Mouse (Mus musculus) lung, postnatal 0 days (tissue): ENCODE results near the gene Clns1a. TPM values are rescaled to one million over a fixed set of nuclear protein-coding genes. Genes with fewer than 3 reads are reported as not detected.

Experiments
- ATAC-seq: fragments of 200-750 bp; cut with Nextera tagmentation; 2 replicates; pipeline ENCODE4 v1.8.0; 2017; ENCODE audit warnings: moderate library complexity
- DNase-seq: peaks from one replicate; pipeline ENCODE4 v3.0.0-alpha.2; 2016; ENCODE audit warnings: low spot score
- H3K27ac ChIP-seq: fragments of 300-500 bp; sonication (generic); 2 replicates; pipeline ENCODE4 v1.5.1; 2014; ENCODE audit warnings: antibody characterized with exemption, mild to moderate bottlenecking, low read length, mixed read lengths
- H3K27me3 ChIP-seq: fragments of 300-500 bp; sonication (generic); replicated peaks from 2 replicates; pipeline ENCODE4 v1.6.1; 2014; ENCODE audit warnings: low read length, mixed read lengths; ENCODE audit not compliant: insufficient read depth
- H3K36me3 ChIP-seq: fragments of 300-500 bp; sonication (generic); 2 replicates; pipeline ENCODE4 v1.6.1; 2014; ENCODE audit warnings: low read length, mixed read lengths; ENCODE audit not compliant: insufficient read depth
- H3K4me1 ChIP-seq: fragments of 300-500 bp; sonication (generic); 2 replicates; pipeline ENCODE4 v1.6.1; 2014; ENCODE audit warnings: antibody characterized with exemption, low read depth, low read length, mixed read lengths; ENCODE audit not compliant: insufficient read depth
- H3K4me2 ChIP-seq: fragments of 300-500 bp; sonication (generic); replicated peaks from 2 replicates; pipeline ENCODE4 v1.6.1; 2014; ENCODE audit warnings: low read depth, mild to moderate bottlenecking, low read length, moderate library complexity, mixed read lengths
- H3K4me3 ChIP-seq: fragments of 300-500 bp; sonication (generic); 2 replicates; pipeline ENCODE4 v1.5.1; 2014; ENCODE audit warnings: low read depth, low read length
- H3K9ac ChIP-seq: fragments of 300-500 bp; sonication (generic); replicated peaks from 2 replicates; pipeline ENCODE4 v1.6.1; 2014; ENCODE audit warnings: low read depth, mild to moderate bottlenecking
- H3K9me3 ChIP-seq: fragments of 300-500 bp; sonication (generic); 2 replicates; pipeline ENCODE4 v1.6.1; 2016; ENCODE audit warnings: low read length, mixed read lengths
- CTCF ChIP-seq: IDR thresholded peaks from 2 replicates; pipeline ENCODE4 v1.5.1; 2016; ENCODE audit warnings: antibody characterized with exemption, mild to moderate bottlenecking
- EP300 ChIP-seq: IDR thresholded peaks from 2 replicates; pipeline ENCODE4 v1.6.1; 2016; ENCODE audit warnings: antibody characterized with exemption, mild to moderate bottlenecking, control low read depth
- WGBS: fragments of 180-500 bp; shearing (Covaris S2); extraction: QIAGEN DNeasy Blood & Tissue Kit; methylation state at CpG from one replicate; pipeline ENCODE4 v1.1.7; 2014; 5-methylcytosine and 5-hydroxymethylcytosine counted together
- polyA plus RNA-seq: library from polyadenylated mRNA; unstranded; fragments of >200 nt; fragmentation: Nextera tagmentation; extraction: Ambion mirVana; gene quantifications from 2 replicates; pipeline ENCODE4 v1.2.1, GENCODE M21; 2015

Clns1a gene
- polyA plus RNA-seq, 1 experiment from 2014 or later = 73.3 TPM

GRCm38 (mm10) chr7:97709204-97709603 is 12.8 kb downstream of the Clns1a start:
- 87% methylated on average over 3 of the region's 3 CpGs for WGBS
- Histone ChIP-seq H3K9me3 (no peaks in the 10 kb centered on the region), H3K4me2 (no peak overlapping the region), H3K4me1 (no peaks in the 10 kb centered on the region), H3K27me3 (no peaks in the 10 kb centered on the region), H3K36me3 (peaks cover 8% of the 10 kb centered on the region; the same call in 1 of the 2 replicates), H3K27ac (no peak overlapping the region), H3K9ac (no peak overlapping the region), H3K4me3 (no peak overlapping the region)
- peak; percentile 14 for DNase-seq
- TF ChIP-seq CTCF (no peak), EP300 (no peak)
- no peak for ATAC-seq

- Histone ChIP-seq H3K27me3 (no peaks in the 10 kb centered on the region), H3K4me1 (no peaks in the 10 kb centered on the region), H3K36me3 (peaks cover 34% of the 10 kb centered on the region; the same call in 1 of the 2 replicates), H3K9ac (no peak overlapping the region), H3K4me2 (no peak overlapping the region), H3K4me3 (no peak overlapping the region), H3K9me3 (no peaks in the 10 kb centered on the region), H3K27ac (no peak overlapping the region)
- ATAC-seq (no peak), DNase-seq (no peak)
- TF ChIP-seq EP300 (no peak), CTCF (no peak)
- 97% methylated on average over 5 of the region's 5 CpGs for WGBS
These were observed 18.2 kb downstream of the Clns1a start for GRCm38 (mm10) chr7:97714651-97715050.

- ATAC-seq (no peak), DNase-seq (peak; percentile 19)
- Histone ChIP-seq H3K36me3 (peaks cover 34% of the 10 kb centered on the region; the same call in 1 of the 2 replicates), H3K4me3 (no peak overlapping the region), H3K4me2 (no peak overlapping the region), H3K9ac (no peak overlapping the region), H3K27me3 (no peaks in the 10 kb centered on the region), H3K9me3 (no peaks in the 10 kb centered on the region), H3K4me1 (no peaks in the 10 kb centered on the region), H3K27ac (no peak overlapping the region)
- 68% methylated on average over 1 of the region's 1 CpGs for WGBS
- no peak for TF ChIP-seq EP300
These were observed 20.9 kb downstream of the Clns1a start for GRCm38 (mm10) chr7:97717326-97717725.

GRCm38 (mm10) chr7:97719078-97719477 is 22.6 kb downstream of the Clns1a start:
- 83% methylated on average over 5 of the region's 5 CpGs for whole genome bisulfite sequencing
- Histone ChIP-seq H3K9me3 (no peaks in the 10 kb centered on the region), H3K4me1 (no peaks in the 10 kb centered on the region), H3K4me3 (no peak overlapping the region), H3K27me3 (no peaks in the 10 kb centered on the region), H3K4me2 (no peak overlapping the region), H3K36me3 (peaks cover 27% of the 10 kb centered on the region; the same call in 1 of the 2 replicates), H3K9ac (no peak overlapping the region), H3K27ac (no peak overlapping the region)
- ATAC-seq (no peak), DNase-seq (no peak)
- no peak for TF ChIP-seq EP300
- TF ChIP-seq CTCF = no peak

GRCm38 (mm10) chr7:97720109-97720508 is 23.7 kb downstream of the Clns1a start:
- TF ChIP-seq CTCF = 0 out of 2 replicates have a peak, but pooled peaks have one; percentile 6
- TF ChIP-seq EP300 = no peak
- no peak for DNase-seq
- peaks cover 16% of the 10 kb centered on the region; the same call in 1 of the 2 replicates for H3K36me3 ChIP-seq
- WGBS = 80% methylated on average over 5 of the region's 5 CpGs
- H3K27ac ChIP-seq = no peak overlapping the region
- H3K4me1 ChIP-seq = no peaks in the 10 kb centered on the region
- no peak overlapping the region for H3K4me3 ChIP-seq
- no peak overlapping the region for H3K4me2 ChIP-seq
- no peaks in the 10 kb centered on the region for H3K9me3 ChIP-seq
- no peak overlapping the region for H3K9ac ChIP-seq
- H3K27me3 ChIP-seq = no peaks in the 10 kb centered on the region
- no peak for ATAC-seq

- Histone ChIP-seq H3K27ac (no peak overlapping the region), H3K9me3 (no peaks in the 10 kb centered on the region), H3K9ac (no peak overlapping the region), H3K36me3 (peaks cover 16% of the 10 kb centered on the region; the same call in 1 of the 2 replicates), H3K27me3 (no peaks in the 10 kb centered on the region), H3K4me2 (no peak overlapping the region), H3K4me1 (no peaks in the 10 kb centered on the region), H3K4me3 (no peak overlapping the region)
- TF ChIP-seq CTCF (no peak), EP300 (no peak)
- 87% methylated on average over 7 of the region's 7 CpGs for WGBS
- DNase-seq = no peak
- no peak for ATAC-seq
These were observed 26.0 kb downstream of the Clns1a start for GRCm38 (mm10) chr7:97722278-97722918.
